Mouse (Mus musculus): Measurements from ENCODE around the gene Pts. TPM values are rescaled to one million over a fixed set of nuclear protein-coding genes. Genes with fewer than 3 reads are reported as not detected.

Gene Pts
- total and polyA plus RNA-seq, 3 experiments, result 24.6 TPM; not detected in 1

GRCm38 (mm10) chr9:50561918-50562360 is 33.4 kb upstream of the Pts start:
- Histone ChIP-seq H3K4me1 (ENCODE audit: control insufficient read depth in 1 of 2, insufficient read depth in 2 of 2, low read length in 2 of 2) (no peaks in the 10 kb centered on the region), H3K4me3 (ENCODE audit: control insufficient read depth in 1 of 2, insufficient read depth in 1 of 2, low read depth in 2 of 2, low read length in 2 of 2) (no peak overlapping the region), H3K79me2 (ENCODE audit: control insufficient read depth, insufficient read depth, low read length, poor library complexity) (no peaks in the 10 kb centered on the region), H3K36me3 (ENCODE audit: control insufficient read depth in 1 of 2, insufficient read depth in 2 of 2, low read length in 2 of 2) (no peaks in the 10 kb centered on the region), H3K9me3 (replicated peaks; ENCODE audit: insufficient read depth, low read length) (no peaks in the 10 kb centered on the region), H3K27ac (ENCODE audit: control insufficient read depth, low read depth, low read length) (no peak overlapping the region), H3K27me3 (ENCODE audit: control insufficient read depth in 1 of 2, insufficient read depth in 2 of 2, low read length in 2 of 2) (peaks cover 2 to 18% of the 10 kb centered on the region in 2 experiments; a peak in 3 of 4 replicates), H3K9ac (ENCODE audit: control insufficient read depth, low read depth, low read length, poor library complexity, severe bottlenecking) (no peak overlapping the region)
- no peak for DNase-seq (ENCODE audit: low read depth, low spot score)
- no peak for TF ChIP-seq GABPA (IDR thresholded peaks at IDR 0.05; ENCODE audit: low read depth, low read length)
- TF ChIP-seq RAD21 (IDR thresholded peaks at IDR 0.05; ENCODE audit: low read depth, low read length), result no peak

GRCm38 (mm10) chr9:50561145-50561917 is 32.8 kb upstream of the Pts start, which contains the start of gene Tex12:
Tex12 (minus strand) TSS chr9:50561325.
- TF ChIP-seq NRF1 (IDR thresholded peaks at IDR 0.05; ENCODE audit: insufficient read depth, low read depth, low read length, poor library complexity, severe bottlenecking) (no peak), MXI1 (IDR thresholded peaks at IDR 0.05; ENCODE audit: low read depth, low read length) (no peak), CTCF (IDR thresholded peaks at IDR 0.05 in 2 of 3, conservative IDR thresholded peaks at IDR 0.05 in 1 of 3; ENCODE audit: control insufficient read depth in 1 of 3, insufficient read depth in 1 of 3, low read depth in 2 of 3, low read length in 3 of 3, poor library complexity in 1 of 3, severe bottlenecking in 1 of 3) (no peak), ELF1 (IDR thresholded peaks at IDR 0.05; ENCODE audit: low read depth, low read length) (no peak), SMC3 (IDR thresholded peaks at IDR 0.05; ENCODE audit: low read depth, low read length) (no peak), TCF12 (IDR thresholded peaks at IDR 0.05; ENCODE audit: low read depth, low read length) (no peak), E2F4 (IDR thresholded peaks at IDR 0.05; ENCODE audit: borderline replicate concordance, low read depth, low read length) (no peak), POLR2A (IDR thresholded peaks at IDR 0.05; ENCODE audit: control insufficient read depth in 1 of 2, insufficient read depth in 1 of 2, low read depth in 1 of 2, low read length in 2 of 2, poor library complexity in 1 of 2) (no peak), CHD2 (IDR thresholded peaks at IDR 0.05; ENCODE audit: low read length) (no peak), EP300 (IDR thresholded peaks at IDR 0.05; ENCODE audit: low read depth in 1 of 2, low read length in 2 of 2) (no peak), GABPA (IDR thresholded peaks at IDR 0.05; ENCODE audit: low read depth, low read length) (no peak), RAD21 (IDR thresholded peaks at IDR 0.05; ENCODE audit: low read depth, low read length) (no peak), ZC3H11A (IDR thresholded peaks at IDR 0.05; ENCODE audit: low read depth, low read length) (no peak), MAFK (IDR thresholded peaks at IDR 0.05; ENCODE audit: borderline replicate concordance, low read depth, low read length) (no peak), MAZ (IDR thresholded peaks at IDR 0.05; ENCODE audit: low read depth, low read length) (no peak)
- Histone ChIP-seq H3K79me2 (ENCODE audit: control insufficient read depth, insufficient read depth, low read length, poor library complexity) (no peaks in the 10 kb centered on the region), H3K27me3 (ENCODE audit: control insufficient read depth in 1 of 2, insufficient read depth in 2 of 2, low read length in 2 of 2) (peaks cover 2 to 20% of the 10 kb centered on the region in 2 experiments; a peak in 3 of 4 replicates), H3K36me3 (ENCODE audit: control insufficient read depth in 1 of 2, insufficient read depth in 2 of 2, low read length in 2 of 2) (no peaks in the 10 kb centered on the region), H3K4me1 (ENCODE audit: control insufficient read depth in 1 of 2, insufficient read depth in 2 of 2, low read length in 2 of 2) (no peaks in the 10 kb centered on the region), H3K27ac (ENCODE audit: control insufficient read depth, low read depth, low read length) (no peak within 1 kb of the TSS), H3K9me3 (replicated peaks; ENCODE audit: insufficient read depth, low read length) (no peaks in the 10 kb centered on the region), H3K9ac (ENCODE audit: control insufficient read depth, low read depth, low read length, poor library complexity, severe bottlenecking) (no peak within 1 kb of the TSS), H3K4me3 (ENCODE audit: control insufficient read depth in 1 of 2, insufficient read depth in 1 of 2, low read depth in 2 of 2, low read length in 2 of 2) (no peak within 1 kb of the TSS)
- DNase-seq (ENCODE audit: low read depth, low spot score), result no peak

Measured in MEL (cell line).